Mouse (Mus musculus) intestine, embryonic 15.5 days (tissue): ENCODE data around the gene Sema7a. TPM values are rescaled to one million over a fixed set of nuclear protein-coding genes. Genes with fewer than 3 reads are reported as not detected.

Experiments used
- ATAC-seq: fragments of 200-750 bp; cut with Nextera tagmentation; 2 replicates; pipeline ENCODE4 v1.8.0; 2017; ENCODE audit warnings: moderate TSS enrichment, moderate library complexity
- H3K27ac ChIP-seq: fragments of 300-500 bp; sonication (generic); 2 replicates; pipeline ENCODE4 v1.5.1; 2015; ENCODE audit warnings: mild to moderate bottlenecking, inconsistent platforms
- H3K27me3 ChIP-seq: fragments of 300-500 bp; sonication (generic); replicated peaks from 2 replicates; pipeline ENCODE4 v1.6.1; 2015; ENCODE audit warnings: inconsistent platforms
- H3K36me3 ChIP-seq: fragments of 300-500 bp; sonication (generic); 2 replicates; pipeline ENCODE4 v1.6.1; 2015; ENCODE audit warnings: inconsistent platforms
- H3K4me1 ChIP-seq: fragments of 300-500 bp; sonication (generic); replicated peaks from 2 replicates; pipeline ENCODE4 v1.6.1; 2015; ENCODE audit warnings: inconsistent platforms
- H3K4me2 ChIP-seq: fragments of 300-500 bp; sonication (generic); replicated peaks from 2 replicates; pipeline ENCODE4 v1.6.1; 2015; ENCODE audit warnings: mild to moderate bottlenecking, inconsistent platforms
- H3K4me3 ChIP-seq: fragments of 300-500 bp; sonication (generic); replicated peaks from 2 replicates; pipeline ENCODE4 v1.5.1; 2015; ENCODE audit warnings: inconsistent platforms
- H3K9ac ChIP-seq: fragments of 300-500 bp; sonication (generic); 2 replicates; pipeline ENCODE4 v1.6.1; 2015; ENCODE audit warnings: inconsistent platforms
- H3K9me3 ChIP-seq: fragments of 300-500 bp; sonication (generic); 2 replicates; pipeline ENCODE4 v1.6.1; 2016; ENCODE audit warnings: inconsistent platforms
- WGBS: fragments of 180-500 bp; shearing (Covaris S2); methylation state at CpG from one replicate; pipeline ENCODE4 v1.1.7; 2015; 5-methylcytosine and 5-hydroxymethylcytosine counted together
- polyA plus RNA-seq: library from polyadenylated mRNA; unstranded; fragments of >200 nt; fragmentation: Nextera tagmentation; extraction: Ambion mirVana; gene quantifications from 2 replicates; pipeline ENCODE4 v1.2.1, GENCODE M21; 2015

Gene Sema7a
- polyA plus RNA-seq, 1 experiment from 2014 or later: 0.89 TPM

DNA sequence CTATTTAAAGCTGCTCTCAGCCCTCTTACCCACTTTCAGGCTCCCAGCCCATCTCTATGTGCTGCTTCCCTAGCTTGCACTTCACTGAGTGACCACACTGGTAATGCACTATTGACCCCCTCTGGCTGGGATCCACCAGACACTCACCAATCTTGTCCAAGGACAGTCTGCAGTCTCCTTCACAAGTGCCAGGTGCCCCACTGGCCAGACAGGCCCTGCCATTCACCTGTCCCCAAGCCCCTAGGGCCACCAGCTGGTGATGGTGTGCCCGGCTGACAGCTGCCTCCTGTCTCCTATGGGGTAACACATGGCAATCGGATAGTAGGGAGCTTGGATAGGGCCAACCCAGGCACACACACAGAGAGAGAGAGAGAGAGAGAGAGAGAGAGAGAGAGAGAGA lies 2.1 kb downstream of the Sema7a start:
- ATAC-seq: no peak
- H3K27me3 ChIP-seq: peaks cover 46% of the 10 kb centered on the region
- no peaks in the 10 kb centered on the region for H3K36me3 ChIP-seq
- H3K4me3 ChIP-seq: no peak overlapping the region
- H3K9me3 ChIP-seq: no peaks in the 10 kb centered on the region
- no peak overlapping the region for H3K9ac ChIP-seq
- H3K27ac ChIP-seq: no peak overlapping the region
- 59% methylated on average over 2 of the region's 2 CpGs for WGBS
- peak overlapping the region; percentile 100; the same call in 1 of the 2 replicates for H3K4me2 ChIP-seq
- H3K4me1 ChIP-seq: peaks cover 14% of the 10 kb centered on the region

DNA sequence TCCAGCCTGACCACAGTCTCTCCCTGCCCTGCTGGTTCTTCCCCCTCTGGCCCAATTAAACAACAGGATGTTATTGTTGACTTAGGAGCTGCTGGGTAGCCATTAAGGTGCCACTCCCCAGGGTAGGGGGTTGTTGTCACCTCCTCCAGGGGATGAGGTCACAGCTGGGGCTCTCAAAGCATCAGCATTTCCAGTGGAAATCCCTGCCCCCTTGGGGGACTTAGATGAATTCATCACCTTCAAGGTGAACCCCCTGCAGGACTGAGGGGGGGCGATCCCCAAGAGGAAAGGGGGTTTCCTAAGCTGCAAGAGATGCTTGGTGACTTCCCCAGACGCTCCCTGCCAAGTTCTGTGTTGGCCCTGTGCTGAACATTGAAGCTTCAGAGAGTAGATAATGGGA lies 3.2 kb downstream of the Sema7a start:
- no peak overlapping the region for H3K4me2 ChIP-seq
- ATAC-seq: no peak
- H3K4me3 ChIP-seq: no peak overlapping the region
- peaks cover 14% of the 10 kb centered on the region for H3K4me1 ChIP-seq
- peaks cover 39% of the 10 kb centered on the region for H3K27me3 ChIP-seq
- no peaks in the 10 kb centered on the region for H3K36me3 ChIP-seq
- H3K9ac ChIP-seq: no peak overlapping the region
- no peaks in the 10 kb centered on the region for H3K9me3 ChIP-seq
- 35% methylated on average over 2 of the region's 2 CpGs for WGBS
- H3K27ac ChIP-seq: no peak overlapping the region

DNA sequence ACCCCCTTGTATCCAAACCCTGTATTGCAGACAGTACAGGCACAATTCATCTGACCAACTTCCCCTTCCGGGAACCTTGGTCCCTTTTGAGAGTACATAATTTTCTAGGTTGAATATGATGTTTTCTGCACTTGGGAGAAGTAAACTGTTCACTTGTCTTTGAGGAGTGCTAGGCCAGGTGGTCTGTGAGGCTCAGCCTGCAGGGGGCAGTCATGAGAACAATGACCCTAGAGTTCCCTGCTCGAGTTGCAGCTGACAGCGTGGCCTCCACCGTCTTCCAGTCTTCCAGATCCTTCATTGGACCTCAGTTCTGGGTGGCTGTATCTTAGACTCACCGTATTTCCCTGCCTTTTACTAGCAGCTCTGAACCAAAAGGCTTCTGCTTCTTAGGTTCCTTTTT lies 4.7 kb downstream of the Sema7a start:
- H3K4me2 ChIP-seq: no peak overlapping the region
- H3K4me3 ChIP-seq: no peak overlapping the region
- H3K9ac ChIP-seq: no peak overlapping the region
- no peak for ATAC-seq
- H3K27me3 ChIP-seq: peaks cover 27% of the 10 kb centered on the region
- no peaks in the 10 kb centered on the region for H3K9me3 ChIP-seq
- H3K36me3 ChIP-seq: no peaks in the 10 kb centered on the region
- H3K27ac ChIP-seq: no peak overlapping the region
- peaks cover 10% of the 10 kb centered on the region for H3K4me1 ChIP-seq
- whole genome bisulfite sequencing: 23% methylated on average over 5 of the region's 5 CpGs

DNA sequence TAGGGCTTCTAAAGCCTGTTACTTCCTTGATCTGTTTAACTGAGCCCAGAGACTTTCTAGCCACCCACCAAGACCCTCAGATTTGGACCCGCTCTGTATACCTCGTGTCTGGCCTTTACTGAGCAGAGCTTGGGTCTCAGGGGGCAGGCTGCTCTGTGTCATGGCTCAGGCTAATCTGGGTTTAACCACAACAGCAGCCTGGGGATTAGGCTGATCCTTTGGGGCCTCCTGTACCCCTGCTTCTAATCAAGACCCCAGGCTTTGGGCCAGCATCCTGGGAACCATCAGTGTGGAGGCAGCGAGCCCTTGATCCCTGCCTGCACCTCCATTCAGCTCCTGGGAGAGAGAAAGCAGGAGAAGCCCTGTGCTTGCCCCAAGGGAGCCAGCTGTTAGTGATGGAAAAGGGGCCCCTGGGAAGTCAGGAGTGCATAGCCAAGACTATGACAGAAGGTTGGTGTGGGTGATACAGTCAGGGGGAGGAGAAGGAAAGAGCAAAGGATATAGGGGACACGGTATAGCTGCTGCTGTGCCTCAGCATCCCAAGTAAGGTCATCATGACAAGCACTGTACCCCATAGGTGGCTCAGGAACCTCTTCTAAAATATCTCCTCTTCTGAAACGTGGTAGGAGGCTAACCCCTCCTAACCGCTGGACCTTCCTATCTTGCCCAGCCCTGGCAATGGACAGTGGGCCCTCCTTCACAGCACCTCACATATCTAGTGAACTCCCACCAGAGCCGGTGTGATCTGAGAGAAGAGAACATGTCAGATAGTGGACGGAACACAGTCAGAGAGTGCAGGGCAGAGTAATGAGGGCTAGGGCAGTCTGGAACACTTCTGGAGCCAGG lies 6.1 kb downstream of the Sema7a start:
- peaks cover 9% of the 10 kb centered on the region for H3K4me1 ChIP-seq
- H3K36me3 ChIP-seq: no peaks in the 10 kb centered on the region
- peaks cover 20% of the 10 kb centered on the region for H3K27me3 ChIP-seq
- ATAC-seq: no peak
- no peak overlapping the region for H3K4me2 ChIP-seq
- H3K9ac ChIP-seq: no peak overlapping the region
- H3K9me3 ChIP-seq: no peaks in the 10 kb centered on the region
- H3K4me3 ChIP-seq: no peak overlapping the region
- 81% methylated on average over 8 of the region's 8 CpGs for WGBS
- H3K27ac ChIP-seq: no peak overlapping the region

DNA sequence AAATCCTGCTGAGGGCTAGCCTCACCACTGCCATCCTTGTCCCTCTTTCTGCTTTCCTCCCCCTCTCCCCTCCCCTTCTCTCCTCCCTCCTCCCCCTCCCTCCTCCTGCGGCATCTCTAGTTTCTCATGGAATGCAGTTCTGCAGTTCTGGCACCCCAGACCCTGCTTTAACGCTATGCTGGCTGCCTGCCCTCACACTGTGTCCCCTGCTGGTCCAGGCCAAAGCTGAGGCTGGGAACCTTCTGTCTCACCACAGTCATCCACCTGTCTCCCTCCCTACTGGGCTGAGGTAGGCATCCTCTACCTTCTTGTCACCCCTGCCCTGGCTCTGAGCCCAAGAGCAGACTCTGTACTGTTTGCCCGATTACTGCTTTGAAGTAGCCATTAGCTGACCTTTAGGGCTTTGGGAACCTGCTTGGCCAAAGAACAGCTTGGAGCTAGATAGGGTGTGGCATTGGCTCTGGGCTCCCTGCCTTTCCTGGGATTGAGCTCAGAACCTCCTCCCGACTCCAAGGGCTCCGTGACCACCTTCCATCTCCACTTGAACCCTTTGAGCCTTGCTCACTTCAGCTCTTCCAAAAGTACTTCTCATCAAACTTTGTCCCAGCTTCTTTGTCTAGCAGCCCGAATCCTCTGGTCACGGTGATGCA lies 7.6 kb downstream of the Sema7a start:
- no peak overlapping the region for H3K9ac ChIP-seq
- no peak overlapping the region for H3K4me3 ChIP-seq
- H3K27me3 ChIP-seq: peaks cover 7% of the 10 kb centered on the region
- H3K4me1 ChIP-seq: peaks cover 7% of the 10 kb centered on the region
- no peaks in the 10 kb centered on the region for H3K9me3 ChIP-seq
- no peaks in the 10 kb centered on the region for H3K36me3 ChIP-seq
- WGBS: 56% methylated on average over 7 of the region's 7 CpGs
- no peak overlapping the region for H3K4me2 ChIP-seq
- H3K27ac ChIP-seq: no peak overlapping the region
- no peak for ATAC-seq

DNA sequence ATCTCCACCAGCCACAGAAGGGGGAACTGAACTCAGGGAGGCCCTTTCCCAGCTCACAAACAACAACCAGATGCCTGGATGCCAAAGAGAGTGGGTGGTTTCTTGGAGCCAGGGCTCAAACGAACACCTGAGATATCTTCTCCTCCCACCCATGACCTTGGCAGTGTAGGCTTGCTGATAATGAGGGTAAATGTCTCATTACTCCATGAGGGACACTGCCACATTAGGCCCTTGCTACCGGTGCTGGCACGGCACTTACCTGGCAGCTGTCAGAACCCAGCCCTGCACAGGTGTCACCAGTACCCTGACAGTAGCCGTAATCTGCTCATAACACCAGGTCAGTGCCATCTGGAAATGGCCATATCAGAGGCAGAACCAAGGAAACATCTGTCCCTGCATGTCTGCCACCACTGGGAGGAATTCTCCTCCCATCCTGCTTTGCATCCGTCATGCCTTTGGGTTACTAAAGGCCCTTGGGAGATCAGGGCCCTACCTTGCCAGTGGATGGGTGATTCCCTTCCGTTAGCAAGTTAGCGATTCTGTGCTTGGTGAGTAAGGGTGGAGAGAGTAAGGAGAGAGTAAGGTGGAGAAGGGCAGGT lies 8.5 kb downstream of the Sema7a start:
- Histone ChIP-seq H3K27me3 (no peaks in the 10 kb centered on the region; the same call in 1 of the 2 replicates), H3K27ac (no peak overlapping the region), H3K4me1 (peaks cover 7% of the 10 kb centered on the region), H3K9me3 (no peaks in the 10 kb centered on the region), H3K9ac (no peak overlapping the region), H3K4me2 (no peak overlapping the region), H3K4me3 (no peak overlapping the region), H3K36me3 (no peaks in the 10 kb centered on the region)
- ATAC-seq: no peak
- WGBS: 80% methylated on average over 7 of the region's 7 CpGs

DNA sequence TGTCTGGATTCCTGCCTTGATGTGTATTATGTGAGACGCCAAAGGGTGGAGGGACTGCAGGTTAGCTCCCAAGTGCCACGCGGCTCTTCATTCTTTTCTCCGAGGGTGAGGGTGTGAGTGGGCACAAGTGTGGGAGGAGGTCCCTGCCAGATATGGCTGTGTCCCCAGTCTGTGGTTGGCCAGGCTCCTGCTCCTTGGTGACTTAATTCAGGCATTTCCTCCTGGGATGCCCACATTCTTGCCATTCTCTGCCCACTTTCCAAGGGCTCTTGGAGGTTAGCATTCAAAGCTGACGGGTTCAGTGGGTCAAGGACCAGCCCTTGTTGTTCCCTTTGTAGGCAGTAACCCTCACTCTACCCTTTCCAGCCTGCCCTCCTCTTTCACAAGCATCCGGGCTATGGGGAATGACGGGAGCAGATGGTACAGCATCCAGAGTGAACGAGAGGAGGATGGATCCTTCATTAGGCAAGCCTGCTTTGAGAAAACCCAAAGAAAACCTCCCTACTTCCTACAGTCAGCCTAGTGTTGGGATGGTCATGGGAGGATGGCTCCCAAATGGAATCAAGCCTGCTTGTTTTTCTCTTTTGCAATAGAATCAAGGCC lies 9.3 kb downstream of the Sema7a start:
- Histone ChIP-seq H3K9me3 (no peaks in the 10 kb centered on the region), H3K4me2 (no peak overlapping the region), H3K4me3 (no peak overlapping the region), H3K9ac (no peak overlapping the region), H3K27ac (no peak overlapping the region), H3K36me3 (no peaks in the 10 kb centered on the region), H3K27me3 (no peaks in the 10 kb centered on the region; the same call in 1 of the 2 replicates), H3K4me1 (peaks cover 12% of the 10 kb centered on the region)
- 88% methylated on average over 8 of the region's 8 CpGs for WGBS
- ATAC-seq: no peak

DNA sequence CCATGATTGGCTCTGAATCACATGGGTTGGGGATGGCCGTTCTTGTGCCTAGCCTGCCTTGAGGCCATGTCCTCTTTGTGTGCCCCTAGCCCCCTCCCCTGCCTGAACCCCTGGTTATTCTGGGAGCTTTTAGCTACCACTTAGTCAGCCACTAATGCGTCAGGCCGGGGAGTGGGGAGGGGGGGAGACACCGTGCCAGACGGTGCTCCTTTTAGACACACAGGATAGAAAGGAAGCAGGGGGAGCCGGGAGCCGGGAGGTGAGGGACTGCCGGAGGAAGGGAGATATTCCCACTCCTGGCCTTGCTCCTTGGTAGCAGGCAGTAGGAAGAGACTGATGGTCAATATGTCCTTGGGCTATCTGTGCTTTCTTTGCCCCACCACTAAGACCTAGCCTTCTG lies 10.0 kb downstream of the Sema7a start:
- Histone ChIP-seq H3K4me1 (peaks cover 12% of the 10 kb centered on the region), H3K4me3 (no peak overlapping the region), H3K36me3 (no peaks in the 10 kb centered on the region), H3K27me3 (no peaks in the 10 kb centered on the region; the same call in 1 of the 2 replicates), H3K9me3 (no peaks in the 10 kb centered on the region), H3K27ac (no peak overlapping the region), H3K9ac (no peak overlapping the region), H3K4me2 (no peak overlapping the region)
- WGBS: 46% methylated on average over 8 of the region's 8 CpGs
- no peak for ATAC-seq

DNA sequence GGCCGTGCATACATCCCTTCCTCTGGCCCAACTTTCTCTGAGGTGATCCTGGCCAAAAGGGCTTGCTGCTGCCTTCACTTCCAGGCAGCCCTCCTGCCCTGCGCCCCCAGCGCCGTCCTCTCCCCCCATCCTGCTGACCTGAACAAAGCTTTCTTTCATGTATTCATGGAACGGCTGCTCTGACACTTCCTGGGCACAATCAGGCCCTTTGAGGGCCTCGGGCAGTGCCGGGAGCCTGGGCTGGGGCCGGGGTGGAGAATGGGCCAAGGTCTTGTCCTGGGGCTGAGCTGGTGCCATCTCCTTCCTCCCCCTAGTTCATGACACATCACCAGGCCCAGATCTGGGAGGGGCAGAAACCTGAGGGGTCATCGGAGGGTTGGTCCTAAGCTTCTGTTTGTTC lies 10.6 kb downstream of the Sema7a start:
- Histone ChIP-seq H3K27me3 (no peaks in the 10 kb centered on the region; the same call in 1 of the 2 replicates), H3K27ac (no peak overlapping the region), H3K9ac (no peak overlapping the region), H3K4me2 (no peak overlapping the region), H3K36me3 (no peaks in the 10 kb centered on the region), H3K4me1 (peaks cover 12% of the 10 kb centered on the region), H3K4me3 (no peak overlapping the region), H3K9me3 (no peaks in the 10 kb centered on the region)
- no peak for ATAC-seq
- WGBS: 55% methylated on average over 9 of the region's 9 CpGs

DNA sequence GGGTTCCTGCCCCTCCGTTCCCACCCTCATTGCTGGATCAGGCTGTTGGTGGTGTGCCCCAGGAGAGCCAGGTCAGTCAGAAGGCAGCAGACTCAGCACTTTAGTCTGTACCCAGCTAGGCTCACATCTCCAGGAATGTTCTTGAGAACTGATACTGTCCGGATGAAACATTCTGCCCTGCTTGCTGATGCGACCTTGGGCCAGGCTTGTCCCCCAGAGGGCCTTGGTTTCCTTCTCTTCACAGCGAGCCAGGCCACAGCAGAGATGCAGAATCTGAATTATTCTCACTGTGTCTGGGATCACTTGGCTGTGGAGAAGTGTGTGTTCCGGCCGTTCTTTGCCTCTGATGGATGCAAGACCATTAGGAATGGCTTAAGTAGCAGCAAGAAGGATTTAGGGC lies 12.1 kb downstream of the Sema7a start:
- no peaks in the 10 kb centered on the region for H3K9me3 ChIP-seq
- ATAC-seq: no peak
- H3K4me2 ChIP-seq: no peak overlapping the region
- WGBS: 75% methylated on average over 6 of the region's 6 CpGs
- no peaks in the 10 kb centered on the region; the same call in 1 of the 2 replicates for H3K27me3 ChIP-seq
- H3K27ac ChIP-seq: no peak overlapping the region
- no peak overlapping the region for H3K4me3 ChIP-seq
- H3K36me3 ChIP-seq: no peaks in the 10 kb centered on the region
- peaks cover 12% of the 10 kb centered on the region for H3K4me1 ChIP-seq
- H3K9ac ChIP-seq: no peak overlapping the region

DNA sequence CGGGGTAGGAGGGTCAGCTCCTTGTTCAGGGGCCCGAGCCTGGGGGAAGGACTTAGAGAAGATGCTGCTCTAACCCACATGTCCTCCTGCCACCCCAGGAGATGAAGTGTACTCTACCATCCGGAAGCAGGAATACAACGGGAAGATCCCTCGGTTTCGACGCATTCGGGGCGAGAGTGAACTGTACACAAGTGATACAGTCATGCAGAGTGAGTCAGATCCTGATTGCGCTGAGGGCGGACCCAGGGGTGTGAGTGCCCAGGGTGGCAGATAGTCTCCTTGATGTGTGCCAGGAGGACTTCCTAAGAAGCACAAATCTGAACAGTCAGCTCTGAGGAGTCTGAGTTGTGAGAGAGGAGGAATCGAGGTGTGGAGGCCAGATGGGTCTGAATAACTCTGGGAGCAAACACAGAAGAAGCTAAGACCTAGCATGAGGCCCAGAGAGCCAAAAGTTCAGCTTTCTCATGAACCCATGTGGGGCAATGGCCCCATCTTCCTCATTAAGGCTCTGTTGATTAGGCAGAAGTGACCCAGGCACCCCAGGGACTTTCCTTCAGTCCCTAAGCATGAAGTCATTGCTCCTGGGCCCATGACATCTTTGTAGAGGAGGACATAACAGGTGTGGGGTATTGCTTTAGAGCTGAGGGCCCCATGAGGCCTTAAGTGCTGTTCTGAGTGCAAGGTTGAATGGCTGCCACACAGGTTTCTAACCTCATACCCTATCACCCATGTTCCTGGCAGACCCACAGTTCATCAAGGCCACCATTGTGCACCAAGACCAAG lies 15.2 kb downstream of the Sema7a start:
- Histone ChIP-seq H3K27ac (no peak overlapping the region), H3K9me3 (no peaks in the 10 kb centered on the region), H3K27me3 (no peaks in the 10 kb centered on the region; the same call in 1 of the 2 replicates), H3K4me3 (no peak overlapping the region), H3K4me1 (peaks cover 12% of the 10 kb centered on the region; the same call in 1 of the 2 replicates), H3K36me3 (no peaks in the 10 kb centered on the region), H3K4me2 (no peak overlapping the region), H3K9ac (no peak overlapping the region)
- no peak for ATAC-seq
- 88% methylated on average over 12 of the region's 12 CpGs for WGBS
